Mouse (Mus musculus) neural tube, embryonic 15.5 days (tissue): ENCODE data around the gene Prdx5. TPM values are rescaled to one million over a fixed set of nuclear protein-coding genes. Genes with fewer than 3 reads are reported as not detected.

Experiments
- ATAC-seq: fragments of 200-750 bp; cut with Nextera tagmentation; 2 replicates; pipeline ENCODE4 v1.8.0; 2017; ENCODE audit warnings: mild to moderate bottlenecking, moderate TSS enrichment, moderate library complexity; ENCODE audit not compliant: low FRiP score
- H3K27ac ChIP-seq: fragments of 300-500 bp; sonication (generic); replicated peaks from 2 replicates; pipeline ENCODE4 v1.5.1; 2015; ENCODE audit warnings: mild to moderate bottlenecking, inconsistent platforms
- H3K27me3 ChIP-seq: fragments of 300-500 bp; sonication (generic); replicated peaks from 2 replicates; pipeline ENCODE4 v1.6.1; 2015; ENCODE audit warnings: inconsistent platforms
- H3K36me3 ChIP-seq: fragments of 300-500 bp; sonication (generic); 2 replicates; pipeline ENCODE4 v1.6.1; 2015; ENCODE audit warnings: inconsistent platforms
- H3K4me1 ChIP-seq: fragments of 300-500 bp; sonication (generic); 2 replicates; pipeline ENCODE4 v1.6.1; 2015; ENCODE audit warnings: inconsistent platforms
- H3K4me2 ChIP-seq: fragments of 300-500 bp; sonication (generic); 2 replicates; pipeline ENCODE4 v1.6.1; 2015; ENCODE audit warnings: inconsistent platforms, mild to moderate bottlenecking, moderate library complexity
- H3K4me3 ChIP-seq: fragments of 300-500 bp; sonication (generic); replicated peaks from 2 replicates; pipeline ENCODE4 v1.5.1; 2015; ENCODE audit warnings: mild to moderate bottlenecking, inconsistent platforms
- H3K9ac ChIP-seq: fragments of 300-500 bp; sonication (generic); replicated peaks from 2 replicates; pipeline ENCODE4 v1.6.1; 2015; ENCODE audit warnings: mild to moderate bottlenecking, inconsistent platforms
- H3K9me3 ChIP-seq: fragments of 300-500 bp; sonication (generic); replicated peaks from 2 replicates; pipeline ENCODE4 v1.6.1; 2016; ENCODE audit warnings: inconsistent platforms
- WGBS: fragments of 180-500 bp; shearing (Covaris S2); methylation state at CpG from one replicate; pipeline ENCODE4 v1.1.7; 2015; ENCODE audit warnings: mixed read lengths; 5-methylcytosine and 5-hydroxymethylcytosine counted together
- polyA plus RNA-seq: library from polyadenylated mRNA; unstranded; fragments of >200 nt; fragmentation: Nextera tagmentation; extraction: Ambion mirVana; gene quantifications from 2 replicates; pipeline ENCODE4 v1.2.1, GENCODE M21; 2015

The Prdx5 gene
- 392 and 417 TPM in 2 replicates for polyA plus RNA-seq

DNA sequence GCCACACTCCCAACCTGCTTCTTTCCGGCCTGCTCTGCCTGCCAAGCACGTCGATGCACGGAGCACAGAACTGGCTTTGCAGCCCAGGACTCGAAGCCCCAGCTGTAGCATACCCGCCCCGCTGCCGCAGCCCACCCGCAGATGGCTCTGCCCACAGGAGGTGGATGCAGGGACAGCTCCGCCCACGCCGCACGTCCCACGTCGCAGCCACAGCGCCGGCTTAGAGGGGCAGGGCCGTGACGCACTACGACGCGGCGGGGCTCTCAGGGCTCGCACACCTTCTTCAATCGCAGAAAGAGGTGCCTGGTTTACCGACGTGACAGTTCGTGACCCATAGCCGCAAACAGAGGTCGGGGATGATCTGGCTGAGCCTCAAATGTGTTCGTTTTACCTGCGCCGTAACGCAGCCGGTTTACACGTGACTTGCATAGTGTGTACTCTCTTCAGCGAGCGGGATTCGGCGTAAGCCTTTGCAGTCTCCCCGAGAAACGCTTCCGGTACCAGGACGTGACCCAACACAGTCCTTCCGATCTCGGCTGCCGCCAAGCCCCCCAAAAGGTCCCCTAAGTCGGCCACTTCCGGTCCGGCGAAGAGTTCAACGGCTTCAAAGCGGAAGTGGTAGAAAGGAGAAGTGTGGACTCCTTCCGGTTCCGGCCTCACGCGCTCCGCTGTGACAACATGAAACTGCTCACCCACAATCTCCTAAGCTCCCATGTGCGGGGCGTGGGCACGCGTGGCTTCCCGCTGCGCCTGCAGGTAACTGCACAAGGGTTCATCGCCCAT is at the start of gene Prdx5, which contains the start of gene Trmt112:
Prdx5 (minus strand) TSS at position 600 of the 783 bp plus-strand sequence.
Trmt112 (plus strand) TSS at position 192 of the 783 bp plus-strand sequence.
- peaks cover 38% of the 10 kb centered on the region for H3K4me1 ChIP-seq
- peak within 1 kb of the TSS; percentile 98 for H3K27ac ChIP-seq
- H3K4me3 ChIP-seq, result peak within 1 kb of the TSS; percentile 64
- peak; percentile 94 for ATAC-seq
- WGBS, result under 1% methylated on average over 65 of the region's 65 CpGs
- no peaks in the 10 kb centered on the region for H3K27me3 ChIP-seq
- no peaks in the 10 kb centered on the region for H3K9me3 ChIP-seq
- peaks cover 56% of the 10 kb centered on the region for H3K36me3 ChIP-seq
- peak within 1 kb of the TSS; percentile 73 for H3K4me2 ChIP-seq
- peak within 1 kb of the TSS; percentile 73 for H3K9ac ChIP-seq

DNA sequence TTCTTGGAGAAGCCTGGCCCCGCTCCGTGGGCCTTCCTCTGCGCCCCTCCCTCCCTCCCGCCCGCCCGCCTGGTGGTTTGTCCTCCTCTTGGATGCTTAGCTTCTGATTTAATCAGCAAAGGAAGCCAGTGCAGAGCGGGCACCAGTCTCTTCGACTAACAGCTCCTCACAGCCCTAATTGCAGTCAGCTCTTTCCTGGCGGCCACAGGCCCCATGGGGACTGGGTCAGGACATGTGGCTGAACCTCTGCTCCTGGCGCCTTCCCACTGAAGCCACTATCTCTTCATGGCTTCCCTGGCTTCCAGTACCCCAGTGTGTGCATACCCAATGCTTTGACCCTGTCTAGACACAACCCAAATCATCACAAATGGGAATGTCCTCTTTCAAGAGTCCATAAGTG is 46.6 kb upstream of the Prdx5 start:
- Histone ChIP-seq H3K4me1 (peaks cover 18% of the 10 kb centered on the region), H3K9ac (no peak overlapping the region), H3K4me2 (no peak overlapping the region), H3K27me3 (no peaks in the 10 kb centered on the region), H3K27ac (no peak overlapping the region), H3K4me3 (no peak overlapping the region), H3K36me3 (peaks cover 16% of the 10 kb centered on the region; the same call in 1 of the 2 replicates), H3K9me3 (no peaks in the 10 kb centered on the region)
- ATAC-seq, result no peak
- WGBS, result 86% methylated on average over 10 of the region's 10 CpGs

DNA sequence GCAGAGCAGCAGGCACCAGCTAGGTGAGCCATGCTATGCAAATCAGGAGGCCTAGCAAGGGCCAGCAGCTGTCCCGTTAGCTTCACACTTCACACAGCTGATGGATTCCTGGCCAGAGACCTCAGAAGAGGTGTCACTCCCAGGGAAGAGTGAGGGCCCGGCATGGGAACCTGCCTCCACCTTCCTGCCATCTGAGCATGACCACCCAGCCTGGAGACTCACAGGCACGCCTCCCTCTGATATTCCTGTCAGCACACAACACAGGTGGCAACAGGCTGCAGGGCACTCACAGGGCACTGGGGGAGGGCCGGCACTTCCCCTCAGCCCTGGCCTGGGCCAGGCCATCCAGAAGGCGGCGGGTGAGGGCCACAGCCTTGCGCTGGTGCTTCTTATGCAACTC is 45.5 kb upstream of the Prdx5 start:
- Histone ChIP-seq H3K4me2 (no peak overlapping the region), H3K9me3 (no peaks in the 10 kb centered on the region), H3K27me3 (no peaks in the 10 kb centered on the region), H3K4me3 (no peak overlapping the region), H3K4me1 (peaks cover 18% of the 10 kb centered on the region), H3K9ac (no peak overlapping the region), H3K27ac (no peak overlapping the region), H3K36me3 (peaks cover 16% of the 10 kb centered on the region; the same call in 1 of the 2 replicates)
- no peak for ATAC-seq
- 91% methylated on average over 7 of the region's 7 CpGs for WGBS

DNA sequence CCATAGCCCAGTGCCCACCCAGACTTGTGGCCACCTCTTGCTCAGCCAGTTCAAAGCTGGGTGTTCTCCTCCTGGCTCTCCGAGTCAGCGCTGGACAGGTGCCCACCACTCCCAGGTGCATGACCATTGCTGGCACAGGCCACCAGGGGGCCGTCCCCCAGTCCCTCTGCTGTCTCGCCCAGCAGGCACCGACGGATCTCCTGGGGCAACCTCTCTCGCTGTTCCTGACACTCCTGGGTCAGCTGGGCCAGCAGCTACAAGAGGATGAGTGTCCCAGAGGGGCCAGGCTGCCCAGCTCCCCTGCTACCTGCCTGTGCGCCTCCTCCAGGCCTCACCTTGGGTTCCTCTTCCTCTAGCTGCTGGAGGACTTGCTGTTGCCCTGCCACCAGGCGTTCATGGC is 44.1 kb upstream of the Prdx5 start:
- Histone ChIP-seq H3K4me1 (peaks cover 32% of the 10 kb centered on the region), H3K4me2 (no peak overlapping the region), H3K4me3 (no peak overlapping the region), H3K36me3 (peaks cover 13% of the 10 kb centered on the region; the same call in 1 of the 2 replicates), H3K27ac (no peak overlapping the region), H3K9me3 (no peaks in the 10 kb centered on the region), H3K9ac (no peak overlapping the region), H3K27me3 (no peaks in the 10 kb centered on the region)
- WGBS, result 58% methylated on average over 9 of the region's 9 CpGs
- no peak for ATAC-seq

DNA sequence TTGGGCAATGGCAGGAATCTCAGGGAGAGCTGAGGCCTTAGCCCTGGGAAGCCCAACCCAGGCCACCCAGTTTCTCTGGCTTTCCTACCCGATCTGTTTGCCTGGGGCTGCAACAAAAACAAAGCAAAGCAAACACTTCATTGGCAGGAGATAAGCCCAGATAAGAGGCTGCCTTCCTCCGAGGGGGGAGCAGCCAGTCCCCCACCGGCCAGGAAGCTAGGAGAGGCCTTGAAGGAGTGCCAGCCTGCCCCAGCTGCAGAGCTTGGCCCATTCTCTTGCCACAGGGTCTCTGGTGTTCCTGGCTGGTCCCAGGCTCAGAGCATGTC is 42.8 kb upstream of the Prdx5 start:
- Histone ChIP-seq H3K36me3 (peaks cover 11% of the 10 kb centered on the region; the same call in 1 of the 2 replicates), H3K4me2 (peak overlapping the region; percentile 99), H3K4me3 (peak overlapping the region; percentile 56), H3K4me1 (peaks cover 33% of the 10 kb centered on the region), H3K9me3 (no peaks in the 10 kb centered on the region), H3K27ac (peak overlapping the region; percentile 90), H3K9ac (peak overlapping the region; percentile 58), H3K27me3 (no peaks in the 10 kb centered on the region)
- ATAC-seq, result no peak
- 42% methylated on average over 3 of the region's 3 CpGs for WGBS

DNA sequence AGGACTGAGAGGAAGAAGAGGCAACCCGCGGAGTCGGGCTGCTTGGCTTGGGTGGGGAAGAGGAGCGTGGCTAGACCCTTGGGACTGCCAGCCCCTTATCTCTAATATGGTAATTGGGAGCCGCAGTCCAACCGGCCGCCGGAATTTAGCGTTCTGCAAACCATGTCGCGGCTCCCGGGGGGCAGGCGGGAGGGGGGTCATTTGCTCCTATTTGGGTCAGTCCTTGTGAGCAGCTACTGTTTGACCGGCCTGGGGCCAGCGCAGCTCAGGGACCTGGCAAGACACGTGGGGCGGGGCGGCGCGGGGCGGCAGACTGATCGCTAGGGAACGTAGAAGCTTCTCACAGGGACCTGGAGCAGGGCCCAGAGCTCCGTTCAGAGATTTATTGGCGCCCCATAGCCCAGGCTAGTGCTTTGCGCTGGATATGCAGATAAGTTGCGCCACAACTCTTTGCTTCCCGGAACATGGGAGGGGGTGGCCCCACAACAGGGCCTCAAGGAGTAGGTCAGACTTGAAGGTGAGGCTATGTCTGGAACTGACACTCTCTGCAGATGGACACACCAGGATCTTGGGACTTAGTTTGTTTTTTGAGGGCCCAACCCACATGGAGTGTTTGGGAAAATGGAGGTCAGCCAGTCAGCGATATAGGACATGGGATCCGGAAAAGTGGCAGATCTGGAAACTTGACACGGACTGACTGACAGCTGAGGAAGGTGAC is 42.2 kb upstream of the Prdx5 start:
- WGBS, result 4% methylated on average over 31 of the region's 31 CpGs
- Histone ChIP-seq H3K4me3 (peak overlapping the region; percentile 56), H3K9ac (peak overlapping the region; percentile 58), H3K27ac (peak overlapping the region; percentile 90), H3K9me3 (no peaks in the 10 kb centered on the region), H3K4me2 (peak overlapping the region; percentile 99), H3K36me3 (peaks cover 11% of the 10 kb centered on the region; the same call in 1 of the 2 replicates), H3K4me1 (peaks cover 33% of the 10 kb centered on the region), H3K27me3 (no peaks in the 10 kb centered on the region)
- peak; percentile 33 for ATAC-seq

DNA sequence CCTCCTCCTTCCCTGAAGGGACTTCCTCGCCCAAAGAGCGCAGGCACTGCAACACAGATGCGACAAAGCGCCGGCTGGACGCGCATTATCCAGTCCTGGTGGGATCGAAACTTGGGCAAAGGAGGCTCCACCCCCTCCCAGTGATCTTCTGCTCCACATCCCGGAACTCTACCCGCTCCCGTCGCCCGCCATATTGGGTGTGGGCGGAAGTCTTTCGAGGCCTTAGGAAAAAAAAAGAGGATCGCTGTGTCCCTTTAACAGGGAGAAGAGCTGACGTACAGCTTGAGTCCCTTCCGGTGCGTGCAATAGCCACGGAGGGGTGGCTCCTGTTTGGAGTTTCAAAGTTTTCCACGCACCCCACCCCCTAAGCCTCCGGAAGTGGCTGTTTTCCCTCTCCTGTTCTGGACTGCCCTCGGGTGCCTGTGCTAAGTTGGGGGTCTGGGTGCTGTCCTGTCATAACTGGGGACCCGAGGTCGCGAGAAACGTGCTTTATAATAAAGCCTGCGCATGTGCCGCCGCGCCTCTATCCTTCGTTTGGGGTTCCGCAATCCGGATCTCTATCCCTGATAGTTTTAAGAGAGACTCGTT is 41.6 kb upstream of the Prdx5 start:
- Histone ChIP-seq H3K4me2 (peak overlapping the region; percentile 99), H3K9me3 (no peaks in the 10 kb centered on the region), H3K4me3 (peak overlapping the region; percentile 56), H3K27ac (peak overlapping the region; percentile 90), H3K9ac (peak overlapping the region; percentile 58), H3K27me3 (no peaks in the 10 kb centered on the region), H3K36me3 (peaks cover 15% of the 10 kb centered on the region; the same call in 1 of the 2 replicates), H3K4me1 (peaks cover 33% of the 10 kb centered on the region)
- under 1% methylated on average over 35 of the region's 35 CpGs for WGBS
- ATAC-seq, result peak; percentile 88

DNA sequence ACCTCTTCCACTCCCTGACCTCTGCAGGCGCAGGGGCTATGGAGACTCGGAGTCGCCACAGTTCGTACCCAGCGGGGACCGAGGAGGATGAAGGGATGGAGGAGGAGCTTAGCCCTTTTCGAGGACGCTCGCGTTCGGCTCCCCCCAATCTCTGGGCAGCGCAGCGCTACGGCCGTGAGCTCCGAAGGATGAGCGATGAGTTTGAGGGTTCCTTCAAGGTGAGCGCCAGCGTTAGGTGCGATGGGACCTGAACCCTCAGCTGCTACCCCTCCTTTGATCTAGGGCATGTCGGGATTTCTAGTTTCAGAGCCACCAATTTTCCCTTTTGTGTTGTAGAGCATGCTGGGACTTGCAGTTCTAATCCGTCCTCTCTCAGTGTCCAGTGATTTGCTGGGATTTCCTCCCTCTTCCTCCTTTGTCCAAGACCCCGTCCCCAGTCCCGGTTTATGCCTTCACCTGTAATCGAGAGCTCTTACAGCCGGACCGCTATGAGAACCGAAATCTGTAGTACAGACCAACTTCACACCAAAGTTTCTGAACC is 40.8 kb upstream of the Prdx5 start:
- ATAC-seq, result peak; percentile 70
- Histone ChIP-seq H3K27ac (peak overlapping the region; percentile 90), H3K4me2 (peak overlapping the region; percentile 99), H3K4me1 (peaks cover 33% of the 10 kb centered on the region), H3K27me3 (no peaks in the 10 kb centered on the region), H3K36me3 (peaks cover 18% of the 10 kb centered on the region; the same call in 1 of the 2 replicates), H3K9me3 (no peaks in the 10 kb centered on the region), H3K4me3 (peak overlapping the region; percentile 56), H3K9ac (peak overlapping the region; percentile 58)
- under 1% methylated on average over 28 of the region's 28 CpGs for WGBS

DNA sequence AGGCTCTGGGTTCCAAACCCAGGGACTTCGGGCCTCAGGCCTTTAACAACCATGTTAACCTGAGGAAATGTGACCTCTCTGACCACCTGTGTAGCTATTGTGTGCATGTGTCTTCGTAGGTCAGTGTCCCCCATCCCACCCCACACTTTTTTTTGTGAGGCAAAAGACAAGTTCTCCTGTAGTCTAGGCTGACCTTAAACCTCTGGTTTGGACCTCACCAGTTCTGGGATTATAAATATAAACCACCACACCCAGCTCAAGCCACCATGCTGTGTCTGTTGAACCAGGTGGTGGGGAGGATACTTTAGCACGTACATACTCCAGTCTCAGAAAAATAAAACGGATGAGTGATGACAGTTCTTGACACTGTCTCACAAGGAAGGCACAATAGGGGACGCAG is 40.0 kb upstream of the Prdx5 start:
- H3K36me3 ChIP-seq, result peaks cover 14% of the 10 kb centered on the region; the same call in 1 of the 2 replicates
- no peaks in the 10 kb centered on the region for H3K9me3 ChIP-seq
- peak overlapping the region; percentile 90 for H3K27ac ChIP-seq
- peak overlapping the region; percentile 56 for H3K4me3 ChIP-seq
- peak overlapping the region; percentile 99 for H3K4me2 ChIP-seq
- H3K27me3 ChIP-seq, result no peaks in the 10 kb centered on the region
- peak overlapping the region; percentile 58 for H3K9ac ChIP-seq
- ATAC-seq, result 0 out of 2 replicates have a peak, but pooled peaks have one; percentile 0
- 53% methylated on average over 5 of the region's 5 CpGs for WGBS
- peaks cover 33% of the 10 kb centered on the region for H3K4me1 ChIP-seq

DNA sequence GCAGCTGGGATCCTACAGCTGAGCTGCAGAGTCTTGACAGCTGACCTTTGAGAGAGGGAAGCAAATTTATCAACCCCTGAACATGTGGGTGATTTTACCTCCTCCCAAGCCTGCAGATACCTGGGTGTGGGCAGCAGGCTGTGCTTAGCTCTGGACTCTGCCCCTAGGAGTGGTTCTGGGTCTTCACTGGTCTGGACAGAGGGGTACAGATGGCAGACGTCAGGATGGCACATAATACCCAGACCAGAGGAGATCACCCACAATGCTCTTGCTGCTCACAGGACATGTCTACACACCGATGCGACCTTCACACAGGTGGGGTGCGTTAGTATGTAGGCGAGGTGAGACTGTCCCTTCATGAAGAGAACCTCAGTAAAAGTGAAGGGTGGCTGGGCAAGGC is 39.6 kb upstream of the Prdx5 start:
- H3K9ac ChIP-seq, result no peak overlapping the region

DNA sequence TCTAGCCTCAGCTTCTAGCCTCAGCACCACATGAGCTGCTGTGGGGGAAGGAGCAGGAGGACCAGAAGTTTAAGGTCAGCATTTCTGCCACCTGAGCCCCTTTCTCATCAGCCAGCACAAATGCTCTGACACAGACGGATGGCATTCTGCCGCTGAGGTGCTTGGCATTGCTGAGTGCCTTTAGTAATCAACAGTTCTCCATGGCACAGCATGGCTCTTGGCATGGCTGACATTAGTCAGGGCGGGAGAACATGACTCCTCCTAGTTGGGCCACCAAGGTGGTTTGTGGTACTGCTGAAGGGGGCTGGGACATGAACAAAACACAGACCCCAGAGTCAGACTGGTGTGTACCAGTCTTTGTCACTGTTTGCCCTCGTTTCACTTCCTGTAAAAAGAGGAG is 38.3 kb upstream of the Prdx5 start:
- Histone ChIP-seq H3K36me3 (peaks cover 11% of the 10 kb centered on the region; the same call in 1 of the 2 replicates), H3K27me3 (no peaks in the 10 kb centered on the region), H3K9ac (no peak overlapping the region), H3K4me2 (no peak overlapping the region), H3K27ac (no peak overlapping the region), H3K4me1 (peaks cover 38% of the 10 kb centered on the region), H3K4me3 (no peak overlapping the region), H3K9me3 (no peaks in the 10 kb centered on the region)
- 74% methylated on average over 4 of the region's 4 CpGs for WGBS
- ATAC-seq, result no peak

More for the DNA sequence above, 39.6 kb upstream of the Prdx5 start:
- Histone ChIP-seq H3K36me3 (peaks cover 11% of the 10 kb centered on the region; the same call in 1 of the 2 replicates), H3K4me1 (peaks cover 33% of the 10 kb centered on the region), H3K4me2 (peak overlapping the region; percentile 99), H3K9me3 (no peaks in the 10 kb centered on the region), H3K27ac (no peak overlapping the region), H3K27me3 (no peaks in the 10 kb centered on the region), H3K4me3 (no peak overlapping the region)
- ATAC-seq, result no peak
- 88% methylated on average over 5 of the region's 5 CpGs for WGBS
